Mouse (Mus musculus) liver, embryonic 11.5 days (tissue): Measurements from ENCODE around the gene Otog. TPM values are rescaled to one million over a fixed set of nuclear protein-coding genes. Genes with fewer than 3 reads are reported as not detected.

ENCODE experiments used
- ATAC-seq: fragments of 200-750 bp; cut with Nextera tagmentation; replicated peaks from 2 replicates; pipeline ENCODE4 v1.8.0; 2017; ENCODE audit warnings: moderate number of reproducible peaks, mild to moderate bottlenecking, moderate TSS enrichment, moderate library complexity; ENCODE audit not compliant: low FRiP score
- DNase-seq: peaks from one replicate; pipeline ENCODE4 v3.0.0-alpha.2; 2017; ENCODE audit warnings: low spot score
- H3K27ac ChIP-seq: fragments of 300-500 bp; sonication (generic); 2 replicates; pipeline ENCODE4 v1.5.1; 2014; ENCODE audit warnings: mild to moderate bottlenecking, low read depth, low read length, control low read depth
- H3K27me3 ChIP-seq: fragments of 300-500 bp; sonication (generic); replicated peaks from 2 replicates; pipeline ENCODE4 v1.6.1; 2014; ENCODE audit warnings: low read length, mixed read lengths; ENCODE audit not compliant: control insufficient read depth, insufficient read depth
- H3K36me3 ChIP-seq: fragments of 300-500 bp; sonication (generic); 2 replicates; pipeline ENCODE4 v1.6.1; 2014; ENCODE audit warnings: mild to moderate bottlenecking, low read length, moderate library complexity, mixed read lengths; ENCODE audit not compliant: control insufficient read depth, insufficient read depth
- H3K4me1 ChIP-seq: fragments of 300-500 bp; sonication (generic); replicated peaks from 2 replicates; pipeline ENCODE4 v1.6.1; 2014; ENCODE audit warnings: low read length, mixed read lengths; ENCODE audit not compliant: control insufficient read depth, insufficient read depth
- H3K4me2 ChIP-seq: fragments of 300-500 bp; sonication (generic); 2 replicates; pipeline ENCODE4 v1.6.1; 2014; ENCODE audit warnings: mild to moderate bottlenecking, control low read depth, moderate library complexity
- H3K4me3 ChIP-seq: fragments of 300-500 bp; sonication (generic); 2 replicates; pipeline ENCODE4 v1.5.1; 2014; ENCODE audit warnings: low read depth, low read length, control low read depth
- H3K9ac ChIP-seq: fragments of 300-500 bp; sonication (generic); 2 replicates; pipeline ENCODE4 v1.6.1; 2014; ENCODE audit warnings: low read depth, low read length, control low read depth
- H3K9me3 ChIP-seq: fragments of 300-500 bp; sonication (generic); 2 replicates; pipeline ENCODE4 v1.6.1; 2016; ENCODE audit warnings: low read length, inconsistent platforms, mixed read lengths; ENCODE audit not compliant: control insufficient read depth
- WGBS: fragments of 180-500 bp; shearing (Covaris S2); extraction: QIAGEN DNeasy Blood & Tissue Kit; methylation state at CpG from one replicate; pipeline ENCODE4 v1.1.7; 2014; 5-methylcytosine and 5-hydroxymethylcytosine counted together
- polyA plus RNA-seq: library from polyadenylated mRNA; unstranded; fragments of >200 nt; fragmentation: Nextera tagmentation; extraction: Ambion mirVana; gene quantifications from 2 replicates; pipeline ENCODE4 v1.2.1, GENCODE M21; 2014

Gene Otog
- polyA plus RNA-seq, 1 experiment from 2014 or later = not detected

GRCm38 (mm10) chr7:46286391-46286790 is 45.6 kb downstream of the Otog start:
- no peak for DNase-seq
- no peaks in the 10 kb centered on the region for H3K9me3 ChIP-seq
- no peaks in the 10 kb centered on the region for H3K36me3 ChIP-seq
- H3K4me3 ChIP-seq = no peak overlapping the region
- 88% methylated on average over 4 of the region's 4 CpGs for WGBS
- no peaks in the 10 kb centered on the region for H3K27me3 ChIP-seq
- H3K9ac ChIP-seq = no peak overlapping the region
- H3K4me1 ChIP-seq = no peaks in the 10 kb centered on the region
- no peak overlapping the region for H3K27ac ChIP-seq
- no peak overlapping the region for H3K4me2 ChIP-seq
- no peak for ATAC-seq

- ATAC-seq = no peak; the same call in 1 of the 2 replicates
- no peaks in the 10 kb centered on the region for H3K36me3 ChIP-seq
- no peak overlapping the region for H3K4me3 ChIP-seq
- no peaks in the 10 kb centered on the region for H3K9me3 ChIP-seq
- H3K27me3 ChIP-seq = no peaks in the 10 kb centered on the region
- H3K27ac ChIP-seq = no peak overlapping the region
- H3K9ac ChIP-seq = no peak overlapping the region
- no peak overlapping the region for H3K4me2 ChIP-seq
- H3K4me1 ChIP-seq = no peaks in the 10 kb centered on the region
- WGBS = 26% methylated on average over 8 of the region's 8 CpGs
- DNase-seq = no peak
Measured at GRCm38 (mm10) chr7:46287051-46287450, 46.3 kb downstream of the Otog start.

- no peaks in the 10 kb centered on the region for H3K9me3 ChIP-seq
- no peak overlapping the region for H3K4me3 ChIP-seq
- no peaks in the 10 kb centered on the region for H3K4me1 ChIP-seq
- H3K4me2 ChIP-seq = no peak overlapping the region
- no peak overlapping the region for H3K27ac ChIP-seq
- H3K9ac ChIP-seq = no peak overlapping the region
- ATAC-seq (no peak), DNase-seq (no peak)
- WGBS = 51% methylated on average over 6 of the region's 6 CpGs
- no peaks in the 10 kb centered on the region for H3K36me3 ChIP-seq
- H3K27me3 ChIP-seq = no peaks in the 10 kb centered on the region; the same call in 1 of the 2 replicates
Measured at GRCm38 (mm10) chr7:46296330-46296729, 55.5 kb downstream of the Otog start.

- H3K27me3 ChIP-seq = no peaks in the 10 kb centered on the region; the same call in 1 of the 2 replicates
- ATAC-seq (no peak), DNase-seq (no peak)
- H3K4me3 ChIP-seq = no peak overlapping the region
- no peak overlapping the region for H3K4me2 ChIP-seq
- no peaks in the 10 kb centered on the region for H3K4me1 ChIP-seq
- H3K9ac ChIP-seq = no peak overlapping the region
- no peaks in the 10 kb centered on the region for H3K9me3 ChIP-seq
- 78% methylated on average over 12 of the region's 12 CpGs for WGBS
- no peak overlapping the region for H3K27ac ChIP-seq
- no peaks in the 10 kb centered on the region for H3K36me3 ChIP-seq
Measured at GRCm38 (mm10) chr7:46301031-46301632, 60.3 kb downstream of the Otog start.

- H3K27me3 ChIP-seq = no peaks in the 10 kb centered on the region
- H3K4me3 ChIP-seq = no peak overlapping the region
- WGBS = 40% methylated on average over 6 of the region's 6 CpGs
- no peaks in the 10 kb centered on the region for H3K36me3 ChIP-seq
- no peaks in the 10 kb centered on the region for H3K9me3 ChIP-seq
- DNase-seq (no peak), ATAC-seq (no peak)
- H3K4me1 ChIP-seq = no peaks in the 10 kb centered on the region
- no peak overlapping the region for H3K27ac ChIP-seq
- no peak overlapping the region for H3K4me2 ChIP-seq
- no peak overlapping the region for H3K9ac ChIP-seq
Measured at GRCm38 (mm10) chr7:46313486-46313885, 72.7 kb downstream of the Otog start.

- Histone ChIP-seq H3K36me3 (no peaks in the 10 kb centered on the region), H3K9ac (no peak overlapping the region), H3K9me3 (no peaks in the 10 kb centered on the region), H3K4me3 (no peak overlapping the region), H3K27ac (no peak overlapping the region), H3K4me1 (no peaks in the 10 kb centered on the region), H3K27me3 (no peaks in the 10 kb centered on the region), H3K4me2 (no peak overlapping the region)
- DNase-seq (no peak), ATAC-seq (no peak)
- 37% methylated on average over 5 of the region's 6 CpGs for WGBS
Measured at GRCm38 (mm10) chr7:46314220-46315009, 73.6 kb downstream of the Otog start.

- no peaks in the 10 kb centered on the region for H3K9me3 ChIP-seq
- no peaks in the 10 kb centered on the region for H3K36me3 ChIP-seq
- DNase-seq = no peak
- no peak overlapping the region for H3K4me2 ChIP-seq
- H3K4me3 ChIP-seq = no peak overlapping the region
- H3K27ac ChIP-seq = no peak overlapping the region
- no peak for ATAC-seq
- no peak overlapping the region for H3K9ac ChIP-seq
- no peaks in the 10 kb centered on the region for H3K27me3 ChIP-seq
- WGBS = 61% methylated on average over 4 of the region's 4 CpGs
- no peaks in the 10 kb centered on the region for H3K4me1 ChIP-seq
Measured at GRCm38 (mm10) chr7:46315692-46316091, 74.9 kb downstream of the Otog start.

- DNase-seq = no peak
- no peaks in the 10 kb centered on the region for H3K9me3 ChIP-seq
- ATAC-seq = no peak; the same call in 1 of the 2 replicates
- H3K4me3 ChIP-seq = no peak overlapping the region
- no peaks in the 10 kb centered on the region for H3K4me1 ChIP-seq
- no peak overlapping the region for H3K4me2 ChIP-seq
- no peak overlapping the region for H3K27ac ChIP-seq
- no peaks in the 10 kb centered on the region for H3K36me3 ChIP-seq
- H3K27me3 ChIP-seq = no peaks in the 10 kb centered on the region
- no peak overlapping the region for H3K9ac ChIP-seq
- WGBS = 38% methylated on average over 7 of the region's 7 CpGs
Measured at GRCm38 (mm10) chr7:46316948-46317347, 76.2 kb downstream of the Otog start.

GRCm38 (mm10) chr7:46321242-46321641 is 80.5 kb downstream of the Otog start:
- Histone ChIP-seq H3K4me3 (no peak overlapping the region), H3K9me3 (no peaks in the 10 kb centered on the region), H3K27ac (no peak overlapping the region), H3K27me3 (no peaks in the 10 kb centered on the region), H3K36me3 (no peaks in the 10 kb centered on the region), H3K9ac (no peak overlapping the region), H3K4me2 (no peak overlapping the region), H3K4me1 (no peaks in the 10 kb centered on the region)
- DNase-seq (no peak), ATAC-seq (no peak)
- WGBS = 65% methylated on average over 3 of the region's 3 CpGs
